Mouse (Mus musculus) testis, adult 2 months (tissue): Measurements from ENCODE around the gene Arglu1.

ENCODE experiments used
- CTCF ChIP-seq: fragments of 200-500 bp; IDR thresholded peaks from 2 replicates; pipeline ENCODE4 v1.5.1; 2012; ENCODE audit warnings: low read depth, mild to moderate bottlenecking, inconsistent platforms, low read length, moderate library complexity; ENCODE audit not compliant: control insufficient read depth, insufficient read depth, insufficient replicate concordance
- POLR2A ChIP-seq: fragments of 200-500 bp; IDR thresholded peaks from 2 replicates; pipeline ENCODE4 v1.6.1; 2012; ENCODE audit warnings: low read depth, mild to moderate bottlenecking, inconsistent platforms, low read length, moderate library complexity; ENCODE audit not compliant: control insufficient read depth

DNA sequence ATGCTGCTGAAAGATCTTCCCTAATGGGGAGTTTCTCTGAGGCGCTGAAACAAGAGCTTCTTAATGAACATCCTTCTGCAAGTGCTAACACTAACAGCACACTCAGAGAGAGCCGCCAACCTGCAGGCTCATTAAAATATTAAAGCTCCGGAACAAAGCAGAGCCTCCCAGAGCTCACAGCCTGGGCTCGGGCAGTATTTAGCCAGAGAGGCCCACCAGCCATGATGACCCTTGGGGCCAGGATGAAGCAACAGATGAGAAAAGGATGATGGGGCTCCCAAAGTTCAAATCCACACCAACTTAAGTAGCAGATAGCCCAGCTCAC, 50.1 kb downstream of the Arglu1 start:
- TF ChIP-seq POLR2A (no peak), CTCF (no peak)
